Mouse (Mus musculus) cerebellum, adult 18-20 months (tissue): ENCODE results near the gene Sdhaf3.
"Not testable (repeated sequence)": the region's sequence is repeated elsewhere in the genome, so short reads cannot be mapped to it uniquely, and the experiment has no call there.

Experiments used
- DNase-seq, 2 experiments: peaks; one replicate each; pipeline ENCODE4 v3.0.0; 2021

Sdhaf3 gene

DNA sequence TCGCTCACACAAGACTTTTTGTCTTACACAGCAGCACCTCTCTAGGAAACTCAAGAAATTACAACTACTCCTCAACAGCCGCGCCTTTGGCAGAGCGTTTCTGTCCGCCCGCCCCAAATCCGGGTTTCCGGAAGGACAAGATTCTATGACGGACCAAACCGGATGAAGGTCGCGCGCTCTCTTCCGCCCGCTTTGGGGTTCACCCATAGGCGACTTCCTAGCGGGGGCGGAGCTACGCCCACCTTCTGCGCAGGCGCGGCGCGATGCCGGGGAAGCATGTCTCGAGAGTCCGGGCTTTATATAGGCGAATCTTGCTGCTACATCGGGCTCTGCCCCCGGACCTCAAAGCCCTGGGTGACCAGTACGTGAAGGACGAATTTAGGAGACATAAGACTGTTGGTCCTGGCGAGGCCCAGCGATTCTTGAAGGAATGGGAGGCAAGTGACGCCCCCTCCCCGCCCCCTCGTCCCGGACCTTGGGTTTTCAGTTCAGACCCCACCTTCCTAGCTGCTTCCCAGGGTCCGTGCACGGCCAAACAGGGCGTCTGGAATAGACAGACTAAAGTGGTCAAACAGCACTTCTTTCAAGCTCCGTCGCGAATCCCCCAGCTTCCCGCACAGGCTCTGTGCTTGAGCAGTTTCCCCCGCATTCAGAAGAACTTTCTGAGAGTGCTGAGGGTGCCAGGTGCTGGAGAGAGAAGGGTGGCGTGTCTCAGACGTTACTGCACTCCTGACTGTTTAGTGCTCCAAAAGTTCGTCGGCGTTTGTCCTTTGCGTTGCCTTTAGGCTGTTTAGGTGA is at the start of gene Sdhaf3:
Gene Sdhaf3, plus strand, starts transcription at position 241 of the 798 bp plus-strand sequence.
- DNase-seq = peak; percentile 94 to 95

GRCm38 (mm10) chr6:6909586-6909985 is 46.2 kb upstream of the Sdhaf3 start:
- DNase-seq = no peak

DNA sequence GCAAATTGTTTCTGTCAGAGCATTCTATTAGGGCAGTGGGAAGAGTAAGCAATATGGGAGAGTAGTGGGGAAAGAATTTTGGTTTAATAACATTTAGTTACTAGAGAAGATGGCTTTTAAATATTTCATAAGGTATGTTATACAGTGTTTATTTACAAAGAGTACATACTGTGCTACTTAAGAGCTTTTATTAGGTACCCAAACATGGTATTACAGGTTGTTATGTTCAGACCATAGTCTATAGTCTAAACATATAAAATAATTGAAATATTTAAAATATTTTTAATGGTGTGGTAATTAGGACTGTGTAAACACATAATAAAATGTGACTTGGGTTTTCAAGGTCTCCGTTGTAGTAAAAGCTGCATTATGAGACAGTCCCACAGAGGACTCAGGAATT is 41.5 kb upstream of the Sdhaf3 start:
- DNase-seq = no peak

- DNase-seq = peak; percentile 35 to 40
Observed at GRCm38 (mm10) chr6:6914849-6915525, 40.8 kb upstream of the Sdhaf3 start.

DNA sequence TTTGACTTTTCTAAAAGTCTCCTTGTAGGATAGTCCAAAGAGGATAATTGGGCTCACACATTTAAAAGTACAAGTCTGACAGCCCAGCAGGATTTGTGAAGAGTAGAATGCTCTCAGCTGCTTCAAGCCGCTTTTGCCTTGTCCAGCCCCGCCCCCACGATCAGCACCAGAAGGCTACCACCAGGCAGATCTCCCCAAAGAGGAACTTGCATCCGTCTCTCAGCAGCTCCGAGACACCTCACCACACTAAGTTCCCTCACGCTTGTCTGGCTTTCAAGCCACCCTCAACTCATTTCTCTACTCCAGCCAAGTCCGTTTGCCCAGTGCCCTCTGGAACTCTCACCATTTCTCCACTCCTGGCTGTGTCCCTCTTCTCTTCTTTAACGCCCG is 40.3 kb upstream of the Sdhaf3 start:
- DNase-seq = no peak

- no peak for DNase-seq
Observed at GRCm38 (mm10) chr6:6917334-6917733, 38.5 kb upstream of the Sdhaf3 start.

GRCm38 (mm10) chr6:6925264-6925663 is 30.5 kb upstream of the Sdhaf3 start:
- DNase-seq = no peak

GRCm38 (mm10) chr6:6930831-6931230 is 25.0 kb upstream of the Sdhaf3 start:
- no peak for DNase-seq

GRCm38 (mm10) chr6:6931507-6931906 is 24.3 kb upstream of the Sdhaf3 start:
- DNase-seq = no peak

- DNase-seq = no peak
Observed at GRCm38 (mm10) chr6:6940845-6941244, 15.0 kb upstream of the Sdhaf3 start.

GRCm38 (mm10) chr6:6942813-6943212 is 13.0 kb upstream of the Sdhaf3 start:
- DNase-seq = peak in 1 of 2 experiments; percentile 14

GRCm38 (mm10) chr6:6947650-6948049 is 8.2 kb upstream of the Sdhaf3 start:
- DNase-seq = no peak

DNA sequence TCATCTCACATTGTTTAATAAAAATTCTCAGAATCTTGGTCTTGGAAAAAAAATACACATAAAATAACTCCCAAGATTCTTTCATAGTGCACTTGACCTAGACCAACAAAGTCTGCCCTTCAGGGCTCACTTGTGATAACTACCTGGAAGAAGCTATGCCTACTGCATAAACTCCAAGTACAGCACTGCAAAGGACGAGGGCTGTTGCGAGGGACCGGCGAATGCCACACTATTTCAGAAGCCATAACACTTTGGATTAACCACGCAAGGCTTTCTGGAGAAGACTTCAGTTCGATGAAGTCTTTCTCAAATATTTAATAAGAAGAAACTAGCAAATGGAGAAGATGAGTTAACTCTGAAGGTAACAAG is 425 bp upstream of the Sdhaf3 start:
- DNase-seq = no peak

GRCm38 (mm10) chr6:6959234-6959633 is 3.4 kb downstream of the Sdhaf3 start:
- DNase-seq = not testable (repeated sequence)

- no peak for DNase-seq
Observed at GRCm38 (mm10) chr6:6997226-6997946, 41.6 kb downstream of the Sdhaf3 start.

- DNase-seq = no peak
Observed at GRCm38 (mm10) chr6:6997956-6998355, 42.2 kb downstream of the Sdhaf3 start.

DNA sequence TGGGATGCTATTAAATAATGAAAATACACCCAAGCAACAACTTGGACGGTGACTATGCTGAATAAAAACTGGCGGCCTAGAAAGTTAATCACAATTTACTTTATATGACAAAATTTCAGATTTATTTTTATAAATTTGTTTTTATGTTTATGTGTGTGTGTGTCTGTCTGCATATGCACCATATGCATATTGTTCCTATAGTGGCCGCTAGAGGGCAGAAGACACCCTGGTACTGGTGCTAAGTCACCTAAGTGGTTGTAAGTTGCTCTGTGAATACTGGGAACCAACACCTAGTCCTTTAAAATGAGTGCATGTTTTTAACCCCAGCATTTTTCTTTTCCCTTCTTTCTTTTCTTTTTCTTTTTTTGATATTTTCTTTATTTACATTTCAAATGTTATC is 43.2 kb downstream of the Sdhaf3 start:
- no peak for DNase-seq

- DNase-seq = no peak
Observed at GRCm38 (mm10) chr6:7003085-7003484, 47.3 kb downstream of the Sdhaf3 start.

- peak in 1 of 2 experiments; percentile 2 for DNase-seq
Observed at GRCm38 (mm10) chr6:7004005-7004404, 48.2 kb downstream of the Sdhaf3 start.

GRCm38 (mm10) chr6:7038087-7038486 is 82.3 kb downstream of the Sdhaf3 start:
- DNase-seq = no peak

DNA sequence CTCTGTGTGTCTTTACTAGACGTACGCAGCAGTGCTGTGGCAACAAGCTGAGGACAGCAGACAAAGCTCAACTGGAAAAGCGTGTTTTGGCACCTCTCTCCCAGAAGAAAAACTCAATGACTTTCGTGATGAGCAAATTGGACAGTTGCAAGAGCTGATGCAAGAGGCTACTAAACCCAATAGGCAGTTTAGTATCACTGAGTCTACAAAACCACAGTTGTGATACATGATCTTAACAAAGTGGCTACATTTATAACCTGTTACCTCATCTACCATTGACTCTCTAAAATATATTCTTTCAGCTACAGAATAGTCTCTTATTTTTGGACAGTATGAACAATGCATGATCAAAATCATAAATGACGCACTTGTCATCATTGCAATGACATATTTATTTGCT is 83.0 kb downstream of the Sdhaf3 start:
- no peak for DNase-seq

- no peak for DNase-seq
Observed at GRCm38 (mm10) chr6:7041912-7042311, 86.1 kb downstream of the Sdhaf3 start.

DNA sequence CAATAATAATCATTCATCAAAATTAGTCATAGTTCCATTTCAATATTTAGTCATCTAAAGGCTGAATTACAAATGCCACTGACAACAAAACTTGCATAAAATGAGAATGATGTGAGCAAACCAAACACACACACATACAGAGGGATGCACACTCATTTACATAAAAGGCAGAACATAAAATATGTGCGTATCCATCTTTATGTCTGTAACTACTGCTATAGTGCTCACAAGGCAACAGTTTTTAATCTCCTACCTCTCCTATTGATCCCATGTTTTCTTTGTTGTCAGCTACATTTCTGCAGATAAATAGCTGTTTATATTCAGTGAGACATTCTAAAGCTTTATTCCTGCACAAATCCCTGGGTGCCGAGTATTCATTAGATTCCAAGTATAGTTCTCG is 107.0 kb downstream of the Sdhaf3 start:
- DNase-seq = no peak

DNA sequence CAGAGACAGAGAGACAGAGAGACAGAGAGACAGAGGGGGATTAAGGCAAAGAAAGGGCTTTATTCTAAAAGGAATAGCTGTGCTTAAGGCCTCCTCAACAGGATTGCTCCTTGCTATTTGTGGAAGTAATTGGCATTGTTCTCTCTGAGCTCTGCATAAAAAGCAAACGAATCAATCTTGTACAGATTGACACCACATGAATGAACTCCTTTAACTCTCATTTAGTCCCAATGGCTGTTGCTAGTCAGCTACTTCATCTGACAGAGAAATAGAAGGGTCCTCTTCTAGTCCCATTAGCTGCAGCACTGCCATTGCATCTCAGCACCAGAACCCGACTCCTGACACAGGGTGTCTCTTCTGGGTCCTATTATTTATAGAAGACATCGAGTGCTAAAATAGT is 113.0 kb downstream of the Sdhaf3 start:
- DNase-seq = no peak
